Mouse (Mus musculus) megakaryocyte, embryonic 14.5 days (primary cell): ENCODE results near the gene Akap13. TPM values are rescaled to one million over a fixed set of nuclear protein-coding genes. Genes with fewer than 3 reads are reported as not detected.

Source experiments
- H3K27me3 ChIP-seq: replicated peaks from 2 replicates; pipeline ENCODE3; 2012; ENCODE audit warnings: inconsistent platforms
- H3K36me3 ChIP-seq: replicated peaks from 2 replicates; pipeline ENCODE3; 2012; ENCODE audit warnings: low read length, inconsistent platforms, mixed read lengths
- H3K4me1 ChIP-seq: 2 replicates; pipeline ENCODE4 v1.6.1; 2012; ENCODE audit warnings: inconsistent platforms
- H3K4me3 ChIP-seq: replicated peaks from 2 replicates; pipeline ENCODE3; 2012; ENCODE audit warnings: moderate library complexity, mild to moderate bottlenecking, inconsistent platforms
- H3K9me3 ChIP-seq: 2 replicates; pipeline ENCODE4 v1.6.1; 2012; ENCODE audit warnings: inconsistent platforms
- FLI1 ChIP-seq: IDR thresholded peaks from 2 replicates; pipeline ENCODE4 v1.6.1; 2012; ENCODE audit warnings: low read length, inconsistent platforms, mixed read lengths
- GATA1 ChIP-seq: IDR thresholded peaks from 3 replicates; pipeline ENCODE4 v1.6.1; 2012; ENCODE audit warnings: mixed read lengths, low read length, inconsistent platforms, borderline replicate concordance
- polyA plus RNA-seq: library from polyadenylated mRNA; stranded (reverse); fragments of >175 nt; gene quantifications from 2 replicates; pipeline ENCODE4 v1.2.3, GENCODE M21; 2012; ENCODE audit warnings: low replicate concordance; ENCODE audit not compliant: insufficient read depth

The Akap13 gene
- polyA plus RNA-seq, 1 experiment: 9.5 TPM

- Histone ChIP-seq H3K4me1 (peaks cover 21% of the 10 kb centered on the region), H3K9me3 (no peaks in the 10 kb centered on the region), H3K36me3 (peaks cover 98% of the 10 kb centered on the region), H3K4me3 (no peak overlapping the region), H3K27me3 (no peaks in the 10 kb centered on the region)
- TF ChIP-seq GATA1: no peak
- no peak for TF ChIP-seq FLI1
These were observed 227.6 kb downstream of the Akap13 start for GRCm38 (mm10) chr7:75682901-75683300.

- Histone ChIP-seq H3K27me3 (no peaks in the 10 kb centered on the region), H3K36me3 (peaks cover 98% of the 10 kb centered on the region), H3K9me3 (no peaks in the 10 kb centered on the region), H3K4me3 (no peak overlapping the region), H3K4me1 (peaks cover 21% of the 10 kb centered on the region)
- no peak for TF ChIP-seq FLI1
- TF ChIP-seq GATA1: no peak
These were observed 228.1 kb downstream of the Akap13 start for GRCm38 (mm10) chr7:75683410-75683809.

GRCm38 (mm10) chr7:75684976-75685375 is 229.6 kb downstream of the Akap13 start:
- peaks cover 98% of the 10 kb centered on the region for H3K36me3 ChIP-seq
- no peaks in the 10 kb centered on the region for H3K27me3 ChIP-seq

GRCm38 (mm10) chr7:75686046-75686826 is 230.9 kb downstream of the Akap13 start:
- no peaks in the 10 kb centered on the region for H3K9me3 ChIP-seq
- no peak overlapping the region for H3K4me3 ChIP-seq
- TF ChIP-seq GATA1 (no peak), FLI1 (no peak)
- peaks cover 99% of the 10 kb centered on the region for H3K36me3 ChIP-seq
- no peaks in the 10 kb centered on the region for H3K27me3 ChIP-seq
- peaks cover 23% of the 10 kb centered on the region for H3K4me1 ChIP-seq

More at GRCm38 (mm10) chr7:75684976-75685375, 229.6 kb downstream of the Akap13 start:
- no peak for TF ChIP-seq FLI1
- TF ChIP-seq GATA1: no peak
- Histone ChIP-seq H3K9me3 (no peaks in the 10 kb centered on the region), H3K4me3 (no peak overlapping the region), H3K4me1 (peaks cover 21% of the 10 kb centered on the region)

- H3K9me3 ChIP-seq: no peaks in the 10 kb centered on the region
- H3K4me1 ChIP-seq: peaks cover 23% of the 10 kb centered on the region
These were observed 231.5 kb downstream of the Akap13 start for GRCm38 (mm10) chr7:75686827-75687164.

GRCm38 (mm10) chr7:75688144-75688543 is 232.8 kb downstream of the Akap13 start:
- H3K36me3 ChIP-seq: peaks cover 95% of the 10 kb centered on the region

More at GRCm38 (mm10) chr7:75686827-75687164, 231.5 kb downstream of the Akap13 start:
- Histone ChIP-seq H3K4me3 (no peak overlapping the region), H3K36me3 (peaks cover 97% of the 10 kb centered on the region), H3K27me3 (no peaks in the 10 kb centered on the region)
- TF ChIP-seq FLI1: no peak
- TF ChIP-seq GATA1: no peak

GRCm38 (mm10) chr7:75694777-75695176 is 239.4 kb downstream of the Akap13 start:
- Histone ChIP-seq H3K27me3 (no peaks in the 10 kb centered on the region), H3K36me3 (peaks cover 93% of the 10 kb centered on the region), H3K4me1 (peaks cover 20% of the 10 kb centered on the region), H3K4me3 (no peak overlapping the region), H3K9me3 (no peaks in the 10 kb centered on the region)
- TF ChIP-seq FLI1: no peak
- TF ChIP-seq GATA1: no peak

More at GRCm38 (mm10) chr7:75688144-75688543, 232.8 kb downstream of the Akap13 start:
- no peak overlapping the region for H3K4me3 ChIP-seq
- H3K4me1 ChIP-seq: peaks cover 23% of the 10 kb centered on the region
- H3K27me3 ChIP-seq: no peaks in the 10 kb centered on the region
- no peak for TF ChIP-seq FLI1
- no peak for TF ChIP-seq GATA1
- no peaks in the 10 kb centered on the region for H3K9me3 ChIP-seq

- peaks cover 58% of the 10 kb centered on the region for H3K4me1 ChIP-seq
- no peaks in the 10 kb centered on the region for H3K27me3 ChIP-seq
- H3K9me3 ChIP-seq: no peaks in the 10 kb centered on the region
- peak overlapping the region; percentile 59 for H3K4me3 ChIP-seq
- TF ChIP-seq FLI1 (no peak), GATA1 (no peak)
- peaks cover 95% of the 10 kb centered on the region for H3K36me3 ChIP-seq
These were observed 244.5 kb downstream of the Akap13 start for GRCm38 (mm10) chr7:75699836-75700235.

GRCm38 (mm10) chr7:75700771-75701345 is 245.5 kb downstream of the Akap13 start:
- Histone ChIP-seq H3K4me1 (peaks cover 59% of the 10 kb centered on the region), H3K4me3 (no peak overlapping the region), H3K27me3 (no peaks in the 10 kb centered on the region), H3K36me3 (peaks cover 96% of the 10 kb centered on the region), H3K9me3 (no peaks in the 10 kb centered on the region)
- TF ChIP-seq GATA1: no peak
- no peak for TF ChIP-seq FLI1

GRCm38 (mm10) chr7:75701761-75702160 is 246.4 kb downstream of the Akap13 start:
- Histone ChIP-seq H3K27me3 (no peaks in the 10 kb centered on the region), H3K36me3 (peaks cover 96% of the 10 kb centered on the region), H3K4me3 (peak overlapping the region; percentile 64), H3K9me3 (no peaks in the 10 kb centered on the region), H3K4me1 (peaks cover 62% of the 10 kb centered on the region)
- no peak for TF ChIP-seq FLI1
- no peak for TF ChIP-seq GATA1
